In the genomic region with DNA sequence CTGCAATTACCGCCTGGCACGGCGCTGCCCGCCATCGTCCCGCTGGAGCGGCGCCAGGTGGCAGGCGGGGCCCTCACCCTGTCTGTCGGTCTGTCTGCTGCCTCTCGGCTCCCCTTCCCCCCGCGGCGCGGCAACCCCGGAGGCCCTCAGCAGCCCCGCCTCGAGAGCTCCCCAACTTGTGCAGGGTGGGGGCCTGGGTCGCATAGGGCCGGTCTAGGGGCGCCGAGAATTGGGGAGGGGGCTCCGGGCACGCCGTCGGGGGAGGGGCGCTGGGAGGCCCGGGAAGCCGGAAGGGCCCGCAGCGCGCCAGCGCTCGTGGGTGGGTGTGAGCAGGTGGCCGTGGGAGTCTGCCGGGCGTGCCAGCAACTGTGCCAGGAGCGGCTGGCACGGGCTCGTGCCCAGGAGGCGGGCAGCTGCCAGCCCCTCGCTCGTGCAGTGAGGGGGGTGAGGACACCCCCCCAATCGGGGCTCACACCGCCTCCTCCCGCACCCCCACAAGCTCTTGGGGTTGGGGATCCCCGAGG, we compare ENCODE assay signal across 8 mouse cellular contexts. TPM values are rescaled to one million over a fixed set of nuclear protein-coding genes. Genes with fewer than 3 reads are reported as not detected.
A peak's percentile ranks its signal among the peaks of the same experiment; 100 is the strongest.
DNase-seq lines count a peak whose midpoint lies in the region; ATAC-seq lines count a peak whose summit lies in the region.

No protein-coding gene starts in this region.

- H3K4me3 ChIP-seq in forebrain, embryonic 14.5 days (ENCODE audit: low read depth, low read length): peak overlapping the region; percentile 94
- peak overlapping the region; percentile 55 for H3K4me3 ChIP-seq in hindbrain, embryonic 16.5 days (ENCODE audit: low read length)
- peak overlapping the region; percentile 48 for H3K4me3 ChIP-seq in midbrain, embryonic 15.5 days

- H3K9ac ChIP-seq in forebrain, embryonic 14.5 days (ENCODE audit: low read length): peak overlapping the region; percentile 97
- H3K9ac ChIP-seq in hindbrain, embryonic 16.5 days (ENCODE audit: low read depth, low read length): peak overlapping the region; percentile 72
- H3K9ac ChIP-seq in midbrain, embryonic 15.5 days: peak overlapping the region; percentile 44

- no peak for ATAC-seq in cerebellum, adult (ENCODE audit: insufficient number of reproducible peaks, low FRiP score, low TSS enrichment)
- ATAC-seq in forebrain, embryonic 14.5 days: peak; percentile 83
- peak; percentile 62 for ATAC-seq in hindbrain, embryonic 16.5 days
- ATAC-seq in midbrain, embryonic 15.5 days (replicated peaks): peak; percentile 18

- intact Hi-C loops in left cerebral cortex, postnatal 36 days (cut with DNase I): loop anchor here (2.0 kb wide), 1 partner anchor 22 kb away; no protein-coding TSS in a partner anchor

- peaks cover 65% of the 10 kb centered on the region for H3K4me1 ChIP-seq in forebrain, embryonic 14.5 days (ENCODE audit: control insufficient read depth, insufficient read depth, low read length)
- H3K4me1 ChIP-seq in hindbrain, embryonic 16.5 days (ENCODE audit: control insufficient read depth, insufficient read depth, low read depth, low read length): peaks cover 47% of the 10 kb centered on the region
- peaks cover 67% of the 10 kb centered on the region for H3K4me1 ChIP-seq in midbrain, embryonic 15.5 days

- H3K27ac ChIP-seq in forebrain, embryonic 14.5 days (ENCODE audit: low read depth, low read length): peak overlapping the region; percentile 96
- H3K27ac ChIP-seq in hindbrain, embryonic 16.5 days (ENCODE audit: low read depth, low read length): peak overlapping the region; percentile 72
- H3K27ac ChIP-seq in midbrain, embryonic 15.5 days: peak overlapping the region; percentile 66

- no peaks in the 10 kb centered on the region for H3K9me3 ChIP-seq in forebrain, embryonic 14.5 days (replicated peaks; ENCODE audit: control insufficient read depth, low read length)
- no peaks in the 10 kb centered on the region for H3K9me3 ChIP-seq in hindbrain, embryonic 16.5 days (ENCODE audit: control insufficient read depth, low read length)
- H3K9me3 ChIP-seq in midbrain, embryonic 15.5 days: no peaks in the 10 kb centered on the region

- H3K36me3 ChIP-seq in forebrain, embryonic 14.5 days (ENCODE audit: control insufficient read depth, insufficient read depth, low read length): peaks cover 15% of the 10 kb centered on the region
- no peaks in the 10 kb centered on the region for H3K36me3 ChIP-seq in hindbrain, embryonic 16.5 days (ENCODE audit: control insufficient read depth, insufficient read depth, low read length)
- no peaks in the 10 kb centered on the region for H3K36me3 ChIP-seq in midbrain, embryonic 15.5 days (replicated peaks)

- DNase-seq in cerebellum, adult 11 months: peak; percentile 39
- peak; percentile 54 for DNase-seq in adrenal gland, postnatal 25 days
- peak; percentile 93 for DNase-seq in forebrain, embryonic 14.5 days (ENCODE audit: low spot score)
- peak; percentile 79 to 87 for DNase-seq in left cerebral cortex, postnatal 36 days (ENCODE audit: low spot score in 2 of 2)
- peak; percentile 34 to 39 for DNase-seq in thymus, adult 18-20 months

- H3K4me2 ChIP-seq in forebrain, embryonic 14.5 days (ENCODE audit: low read length): peak overlapping the region; percentile 62
- peak overlapping the region; percentile 98 for H3K4me2 ChIP-seq in hindbrain, embryonic 16.5 days (ENCODE audit: low read length)
- peak overlapping the region; percentile 93 for H3K4me2 ChIP-seq in midbrain, embryonic 15.5 days

- WGBS in forebrain, embryonic 14.5 days: under 1% methylated on average over 47 of the region's 47 CpGs
- WGBS in hindbrain, embryonic 16.5 days: under 1% methylated on average over 35 of the region's 47 CpGs
- 1% methylated on average over 35 of the region's 47 CpGs for WGBS in midbrain, embryonic 15.5 days

- no peaks in the 10 kb centered on the region; the same call in 1 of the 2 replicates for H3K27me3 ChIP-seq in forebrain, embryonic 14.5 days (replicated peaks; ENCODE audit: control insufficient read depth, insufficient read depth, low read length)
- no peaks in the 10 kb centered on the region; the same call in 1 of the 2 replicates for H3K27me3 ChIP-seq in hindbrain, embryonic 16.5 days (replicated peaks; ENCODE audit: control insufficient read depth, insufficient read depth, low read length)
- 0 out of 2 replicates have a peak, but pooled peaks cover 3% of the 10 kb centered on the region for H3K27me3 ChIP-seq in midbrain, embryonic 15.5 days (replicated peaks)

RNA-seq across cellular contexts. Expression of a gene that starts 4.5 kb away (rescaled TPM):
- 0.71 and 1.9 TPM in 2 replicates for total RNA-seq in adrenal gland, postnatal 25 days (2021)
- polyA plus RNA-seq in forebrain, embryonic 14.5 days (2014; fragmentation: Nextera tagmentation; extraction: Ambion mirVana): 4.9 and 6.5 TPM in 2 replicates
- 0.85 and 1.1 TPM in 2 replicates for polyA plus RNA-seq in hindbrain, embryonic 16.5 days (2015; fragmentation: Nextera tagmentation; extraction: Ambion mirVana)
- total RNA-seq in left cerebral cortex, postnatal 36 days (2021): 10 to 100 TPM; 12.4 to 15.8 TPM
- polyA plus RNA-seq in midbrain, embryonic 15.5 days (2015; fragmentation: Nextera tagmentation; extraction: Ambion mirVana): 1.2 and 1.3 TPM in 2 replicates

Comparison
In these comparisons a context has a peak if more than half of its experiments do, and no peak if none do; other contexts are left out.
1. DNase-seq: peak in every context shown above with its lines; median percentile 93 in forebrain, embryonic 14.5 days; 83 in left cerebral cortex, postnatal 36 days; 54 in adrenal gland, postnatal 25 days; 39 in cerebellum, adult 11 months; 36 in thymus, adult 18-20 months.
2. H3K9ac ChIP-seq: peak in every context shown above with its lines; median percentile 97 in forebrain, embryonic 14.5 days; 72 in hindbrain, embryonic 16.5 days; 44 in midbrain, embryonic 15.5 days.